Mouse (Mus musculus) hindbrain, embryonic 10.5 days (tissue): ENCODE measurements around the gene Hoxc9. TPM values are rescaled to one million over a fixed set of nuclear protein-coding genes. Genes with fewer than 3 reads are reported as not detected.

ENCODE experiments used
- DNase-seq: peaks from one replicate; pipeline ENCODE4 v3.0.0-alpha.2; 2017; ENCODE audit warnings: low spot score
- H3K27ac ChIP-seq: fragments of 300-500 bp; sonication (generic); 2 replicates; pipeline ENCODE4 v1.5.1; 2016; ENCODE audit warnings: mild to moderate bottlenecking, moderate library complexity
- H3K27me3 ChIP-seq: fragments of 300-500 bp; sonication (generic); 2 replicates; pipeline ENCODE4 v1.6.1; 2016; ENCODE audit warnings: mild to moderate bottlenecking; ENCODE audit not compliant: poor library complexity, insufficient read depth, severe bottlenecking
- H3K36me3 ChIP-seq: fragments of 300-500 bp; sonication (generic); 2 replicates; pipeline ENCODE4 v1.6.1; 2016; ENCODE audit warnings: mild to moderate bottlenecking, moderate library complexity
- H3K4me1 ChIP-seq: fragments of 300-500 bp; sonication (generic); replicated peaks from 2 replicates; pipeline ENCODE4 v1.6.1; 2016; ENCODE audit warnings: mild to moderate bottlenecking
- H3K4me3 ChIP-seq: fragments of 300-500 bp; sonication (generic); 2 replicates; pipeline ENCODE4 v1.5.1; 2016; ENCODE audit warnings: mild to moderate bottlenecking, moderate library complexity
- H3K9me3 ChIP-seq: fragments of 300-500 bp; sonication (generic); 2 replicates; pipeline ENCODE4 v1.6.1; 2016; ENCODE audit warnings: mild to moderate bottlenecking, moderate library complexity
- WGBS: fragments of 180-500 bp; shearing (Covaris S2); methylation state at CpG from one replicate; pipeline ENCODE4 v1.1.7; 2016; 5-methylcytosine and 5-hydroxymethylcytosine counted together
- polyA plus RNA-seq: library from polyadenylated mRNA; unstranded; fragments of >200 nt; fragmentation: Nextera tagmentation; extraction: Ambion mirVana; gene quantifications from 2 replicates; pipeline ENCODE4 v1.2.1, GENCODE M21; 2016

Hoxc9 gene
- polyA plus RNA-seq, 1 experiment from 2014 or later: not detected

- Histone ChIP-seq H3K4me3 (peak overlapping the region; percentile 26; the same call in 1 of the 2 replicates), H3K27ac (no peak overlapping the region), H3K36me3 (no peaks in the 10 kb centered on the region), H3K9me3 (no peaks in the 10 kb centered on the region), H3K27me3 (peaks cover 100% of the 10 kb centered on the region), H3K4me1 (peaks cover 5% of the 10 kb centered on the region; the same call in 1 of the 2 replicates)
- WGBS: under 1% methylated on average over 26 of the region's 28 CpGs
- DNase-seq: peak; percentile 34
Measured at GRCm38 (mm10) chr15:103015009-103015399, 38.8 kb downstream of the Hoxc9 start.

GRCm38 (mm10) chr15:103015406-103016166, 39.3 kb downstream of the Hoxc9 start:
- WGBS: 1% methylated on average over 19 of the region's 19 CpGs
- Histone ChIP-seq H3K27ac (no peak overlapping the region), H3K4me3 (peak overlapping the region; percentile 26; the same call in 1 of the 2 replicates), H3K27me3 (peaks cover 100% of the 10 kb centered on the region), H3K9me3 (no peaks in the 10 kb centered on the region), H3K36me3 (no peaks in the 10 kb centered on the region), H3K4me1 (peaks cover 5% of the 10 kb centered on the region; the same call in 1 of the 2 replicates)
- peak; percentile 51 for DNase-seq

- 4% methylated on average over 9 of the region's 9 CpGs for WGBS
- no peak for DNase-seq
- Histone ChIP-seq H3K9me3 (no peaks in the 10 kb centered on the region), H3K27me3 (peaks cover 100% of the 10 kb centered on the region), H3K36me3 (no peaks in the 10 kb centered on the region), H3K4me1 (peaks cover 5% of the 10 kb centered on the region; the same call in 1 of the 2 replicates), H3K4me3 (no peak within 1 kb of the TSS), H3K27ac (no peak within 1 kb of the TSS)
Measured at GRCm38 (mm10) chr15:103018636-103019035, 42.4 kb downstream of the Hoxc9 start, which contains the start of gene Hoxc4. TSS of gene Hoxc4 (plus strand) at chr15:103018934.

- H3K9me3 ChIP-seq: no peaks in the 10 kb centered on the region
- no peaks in the 10 kb centered on the region for H3K4me1 ChIP-seq
- peaks cover 100% of the 10 kb centered on the region for H3K27me3 ChIP-seq
- no peak for DNase-seq
- H3K27ac ChIP-seq: no peak overlapping the region
- H3K36me3 ChIP-seq: no peaks in the 10 kb centered on the region
- WGBS: 2% methylated on average over 8 of the region's 8 CpGs
- H3K4me3 ChIP-seq: no peak overlapping the region
Measured at GRCm38 (mm10) chr15:103020899-103021418, 44.7 kb downstream of the Hoxc9 start.

GRCm38 (mm10) chr15:103021544-103021943, 45.3 kb downstream of the Hoxc9 start:
- 8% methylated on average over 8 of the region's 8 CpGs for WGBS
- no peaks in the 10 kb centered on the region for H3K4me1 ChIP-seq
- no peak overlapping the region for H3K4me3 ChIP-seq
- DNase-seq: no peak
- H3K27me3 ChIP-seq: peaks cover 100% of the 10 kb centered on the region
- H3K9me3 ChIP-seq: no peaks in the 10 kb centered on the region
- H3K36me3 ChIP-seq: no peaks in the 10 kb centered on the region
- H3K27ac ChIP-seq: no peak overlapping the region

GRCm38 (mm10) chr15:103024131-103024530, 47.9 kb downstream of the Hoxc9 start:
- Histone ChIP-seq H3K4me1 (no peaks in the 10 kb centered on the region), H3K27me3 (peaks cover 100% of the 10 kb centered on the region), H3K27ac (no peak overlapping the region), H3K9me3 (no peaks in the 10 kb centered on the region), H3K4me3 (no peak overlapping the region), H3K36me3 (no peaks in the 10 kb centered on the region)
- DNase-seq: peak; percentile 2
- WGBS: 1% methylated on average over 2 of the region's 2 CpGs

GRCm38 (mm10) chr15:103027266-103028235, 51.3 kb downstream of the Hoxc9 start:
- Histone ChIP-seq H3K27ac (no peak overlapping the region), H3K4me1 (no peaks in the 10 kb centered on the region), H3K36me3 (no peaks in the 10 kb centered on the region), H3K4me3 (no peak overlapping the region), H3K9me3 (no peaks in the 10 kb centered on the region), H3K27me3 (peaks cover 100% of the 10 kb centered on the region)
- WGBS: under 1% methylated on average over 43 of the region's 43 CpGs
- DNase-seq: peak; percentile 43

GRCm38 (mm10) chr15:103028916-103029512, 52.8 kb downstream of the Hoxc9 start:
- Histone ChIP-seq H3K27ac (no peak overlapping the region), H3K27me3 (peaks cover 100% of the 10 kb centered on the region), H3K4me3 (no peak overlapping the region), H3K9me3 (no peaks in the 10 kb centered on the region), H3K36me3 (no peaks in the 10 kb centered on the region), H3K4me1 (0 out of 2 replicates have a peak, but pooled peaks cover under 1% of the 10 kb centered on the region)
- peak; percentile 12 for DNase-seq
- WGBS: 8% methylated on average over 9 of the region's 9 CpGs

GRCm38 (mm10) chr15:103030142-103030541, 53.9 kb downstream of the Hoxc9 start:
- WGBS: 3% methylated on average over 8 of the region's 8 CpGs
- Histone ChIP-seq H3K4me3 (no peak overlapping the region), H3K27ac (no peak overlapping the region), H3K36me3 (no peaks in the 10 kb centered on the region), H3K9me3 (no peaks in the 10 kb centered on the region), H3K27me3 (peaks cover 100% of the 10 kb centered on the region), H3K4me1 (peaks cover 7% of the 10 kb centered on the region; the same call in 1 of the 2 replicates)
- peak; percentile 19 for DNase-seq

- Histone ChIP-seq H3K27ac (no peak overlapping the region), H3K4me1 (peaks cover 7% of the 10 kb centered on the region; the same call in 1 of the 2 replicates), H3K9me3 (no peaks in the 10 kb centered on the region), H3K36me3 (no peaks in the 10 kb centered on the region), H3K4me3 (no peak overlapping the region), H3K27me3 (peaks cover 100% of the 10 kb centered on the region)
- 0% methylated on average over 3 of the region's 3 CpGs for WGBS
- peak; percentile 12 for DNase-seq
Measured at GRCm38 (mm10) chr15:103032167-103032566, 55.9 kb downstream of the Hoxc9 start.

- WGBS: 1% methylated on average over 26 of the region's 26 CpGs
- Histone ChIP-seq H3K27me3 (peaks cover 100% of the 10 kb centered on the region), H3K36me3 (no peaks in the 10 kb centered on the region), H3K27ac (no peak overlapping the region), H3K9me3 (no peaks in the 10 kb centered on the region), H3K4me3 (no peak overlapping the region), H3K4me1 (peaks cover 7% of the 10 kb centered on the region; the same call in 1 of the 2 replicates)
- DNase-seq: peak; percentile 37
Measured at GRCm38 (mm10) chr15:103032646-103033575, 56.7 kb downstream of the Hoxc9 start.
